Mouse (Mus musculus): Measurements from ENCODE around the gene Nadk.
A peak's percentile ranks its signal among the peaks of the same experiment; 100 is the strongest.
"Not testable (repeated sequence)": the region's sequence is repeated elsewhere in the genome, so short reads cannot be mapped to it uniquely, and the experiment has no call there.

Nadk gene

GRCm38 (mm10) chr4:155569818-155570217 lies 7.6 kb downstream of the Nadk start:
- DNase-seq (ENCODE audit: low read depth, low spot score), result no peak

GRCm38 (mm10) chr4:155570315-155570714 lies 8.1 kb downstream of the Nadk start:
- not testable (repeated sequence) for DNase-seq (ENCODE audit: low read depth, low spot score)

- DNase-seq (ENCODE audit: low read depth, low spot score), result no peak
Measured at GRCm38 (mm10) chr4:155571442-155571841, 9.3 kb downstream of the Nadk start.

GRCm38 (mm10) chr4:155573155-155573554 lies 11.0 kb downstream of the Nadk start:
- no peak for DNase-seq (ENCODE audit: low read depth, low spot score)

GRCm38 (mm10) chr4:155573876-155574275 lies 11.7 kb downstream of the Nadk start:
- no peak for DNase-seq (ENCODE audit: low read depth, low spot score)

- no peak for DNase-seq (ENCODE audit: low read depth, low spot score)
Measured at GRCm38 (mm10) chr4:155574931-155575330, 12.8 kb downstream of the Nadk start.

GRCm38 (mm10) chr4:155575521-155575920 lies 13.3 kb downstream of the Nadk start:
- DNase-seq (ENCODE audit: low read depth, low spot score), result no peak

- DNase-seq (ENCODE audit: low read depth, low spot score), result no peak
Measured at GRCm38 (mm10) chr4:155577132-155577531, 15.0 kb downstream of the Nadk start.

GRCm38 (mm10) chr4:155577741-155578140 lies 15.6 kb downstream of the Nadk start:
- no peak for DNase-seq (ENCODE audit: low read depth, low spot score)

- DNase-seq (ENCODE audit: low read depth, low spot score), result no peak
Measured at GRCm38 (mm10) chr4:155578336-155579125, 16.4 kb downstream of the Nadk start.

- DNase-seq (ENCODE audit: low read depth, low spot score), result no peak
Measured at GRCm38 (mm10) chr4:155580420-155580819, 18.2 kb downstream of the Nadk start.

GRCm38 (mm10) chr4:155582279-155582905 lies 20.2 kb downstream of the Nadk start:
- no peak for DNase-seq (ENCODE audit: low read depth, low spot score)

GRCm38 (mm10) chr4:155589356-155589755 lies 27.2 kb downstream of the Nadk start:
- DNase-seq (ENCODE audit: low read depth, low spot score), result no peak

- no peak for DNase-seq (ENCODE audit: low read depth, low spot score)
Measured at GRCm38 (mm10) chr4:155591012-155591719, 29.0 kb downstream of the Nadk start.

- DNase-seq (ENCODE audit: low read depth, low spot score), result no peak
Measured at GRCm38 (mm10) chr4:155593780-155594179, 31.6 kb downstream of the Nadk start.

- no peak for DNase-seq (ENCODE audit: low read depth, low spot score)
Measured at GRCm38 (mm10) chr4:155595777-155596176, 33.6 kb downstream of the Nadk start.

GRCm38 (mm10) chr4:155596606-155597005 lies 34.4 kb downstream of the Nadk start:
- DNase-seq (ENCODE audit: low read depth, low spot score), result no peak

- DNase-seq (ENCODE audit: low read depth, low spot score), result no peak
Measured at GRCm38 (mm10) chr4:155598536-155598935, 36.4 kb downstream of the Nadk start.

GRCm38 (mm10) chr4:155599901-155600825 lies 38.0 kb downstream of the Nadk start:
- DNase-seq (ENCODE audit: low read depth, low spot score), result no peak

GRCm38 (mm10) chr4:155601091-155601996 lies 39.2 kb downstream of the Nadk start, which contains the start of gene Slc35e2:
Gene Slc35e2, plus strand, starts transcription at chr4:155601416.
- DNase-seq (ENCODE audit: low read depth, low spot score), result peak; percentile 90
